Mouse (Mus musculus) embryonic facial prominence, embryonic 13.5 days (tissue): ENCODE results near the gene Oprm1. TPM values are rescaled to one million over a fixed set of nuclear protein-coding genes. Genes with fewer than 3 reads are reported as not detected.
A peak's percentile ranks its signal among the peaks of the same experiment; 100 is the strongest.

Experiments
- ATAC-seq: fragments of 200-750 bp; cut with Nextera tagmentation; 2 replicates; pipeline ENCODE4 v1.8.0; 2017; ENCODE audit warnings: low read depth; ENCODE audit not compliant: insufficient number of reproducible peaks, insufficient read depth, low FRiP score, low TSS enrichment
- H3K27ac ChIP-seq: fragments of 300-500 bp; sonication (generic); 2 replicates; pipeline ENCODE4 v1.5.1; 2015; ENCODE audit warnings: moderate library complexity, mild to moderate bottlenecking, inconsistent platforms
- H3K27me3 ChIP-seq: fragments of 300-500 bp; sonication (generic); 2 replicates; pipeline ENCODE4 v1.6.1; 2015; ENCODE audit warnings: mild to moderate bottlenecking, inconsistent platforms
- H3K36me3 ChIP-seq: fragments of 300-500 bp; sonication (generic); 2 replicates; pipeline ENCODE4 v1.6.1; 2015; ENCODE audit warnings: mild to moderate bottlenecking, inconsistent platforms
- H3K4me1 ChIP-seq: fragments of 300-500 bp; sonication (generic); 2 replicates; pipeline ENCODE4 v1.6.1; 2015; ENCODE audit warnings: inconsistent platforms
- H3K4me2 ChIP-seq: fragments of 300-500 bp; sonication (generic); 2 replicates; pipeline ENCODE4 v1.6.1; 2015; ENCODE audit warnings: moderate library complexity, mild to moderate bottlenecking, inconsistent platforms
- H3K4me3 ChIP-seq: fragments of 300-500 bp; sonication (generic); 2 replicates; pipeline ENCODE4 v1.5.1; 2015; ENCODE audit warnings: mild to moderate bottlenecking, inconsistent platforms
- H3K9ac ChIP-seq: fragments of 300-500 bp; sonication (generic); 2 replicates; pipeline ENCODE4 v1.6.1; 2015; ENCODE audit warnings: mild to moderate bottlenecking, inconsistent platforms
- H3K9me3 ChIP-seq: fragments of 300-500 bp; sonication (generic); 2 replicates; pipeline ENCODE4 v1.6.1; 2016; ENCODE audit warnings: inconsistent platforms
- WGBS: fragments of 180-500 bp; shearing (Covaris S2); methylation state at CpG from one replicate; pipeline ENCODE4 v1.1.7; 2015; ENCODE audit warnings: mixed read lengths; 5-methylcytosine and 5-hydroxymethylcytosine counted together
- polyA plus RNA-seq: library from polyadenylated mRNA; unstranded; fragments of >200 nt; fragmentation: Nextera tagmentation; extraction: Ambion mirVana; gene quantifications from 2 replicates; pipeline ENCODE4 v1.2.1, GENCODE M21; 2015

Oprm1 gene
- not detected in 2 replicates for polyA plus RNA-seq

- Histone ChIP-seq H3K9me3 (no peaks in the 10 kb centered on the region), H3K27ac (no peak within 1 kb of the TSS), H3K27me3 (no peaks in the 10 kb centered on the region), H3K4me3 (no peak within 1 kb of the TSS), H3K4me1 (no peaks in the 10 kb centered on the region), H3K9ac (no peak within 1 kb of the TSS), H3K36me3 (no peaks in the 10 kb centered on the region), H3K4me2 (no peak within 1 kb of the TSS)
- no peak for ATAC-seq
- 88% methylated on average over 3 of the region's 3 CpGs for WGBS
Measured at GRCm38 (mm10) chr10:6758206-6758605, at the start of gene Oprm1. TSS of gene Oprm1 (plus strand) at chr10:6758506.

GRCm38 (mm10) chr10:6717181-6717948 lies 40.9 kb upstream of the Oprm1 start:
- Histone ChIP-seq H3K9ac (no peak overlapping the region), H3K4me3 (no peak overlapping the region), H3K4me2 (no peak overlapping the region), H3K9me3 (no peaks in the 10 kb centered on the region), H3K4me1 (no peaks in the 10 kb centered on the region), H3K27me3 (no peaks in the 10 kb centered on the region), H3K27ac (no peak overlapping the region), H3K36me3 (no peaks in the 10 kb centered on the region)
- no peak for ATAC-seq
- 77% methylated on average over 4 of the region's 4 CpGs for WGBS

- no peak overlapping the region for H3K9ac ChIP-seq
- no peaks in the 10 kb centered on the region for H3K9me3 ChIP-seq
- no peaks in the 10 kb centered on the region for H3K4me1 ChIP-seq
- H3K4me2 ChIP-seq: no peak overlapping the region
- H3K36me3 ChIP-seq: no peaks in the 10 kb centered on the region
- no peak overlapping the region for H3K27ac ChIP-seq
- no peak for ATAC-seq
- no peak overlapping the region for H3K4me3 ChIP-seq
- no peaks in the 10 kb centered on the region for H3K27me3 ChIP-seq
- WGBS: 58% methylated on average over 1 of the region's 1 CpGs
Measured at GRCm38 (mm10) chr10:6723765-6724164, 34.5 kb upstream of the Oprm1 start.

GRCm38 (mm10) chr10:6728469-6728868 lies 29.8 kb upstream of the Oprm1 start:
- no peaks in the 10 kb centered on the region for H3K9me3 ChIP-seq

GRCm38 (mm10) chr10:6753375-6753774 lies 4.9 kb upstream of the Oprm1 start:
- Histone ChIP-seq H3K4me1 (no peaks in the 10 kb centered on the region), H3K27ac (no peak overlapping the region), H3K27me3 (no peaks in the 10 kb centered on the region), H3K4me3 (no peak overlapping the region), H3K9me3 (no peaks in the 10 kb centered on the region), H3K4me2 (no peak overlapping the region), H3K9ac (no peak overlapping the region), H3K36me3 (no peaks in the 10 kb centered on the region)
- 90% methylated on average over 5 of the region's 5 CpGs for WGBS
- no peak for ATAC-seq

More at GRCm38 (mm10) chr10:6728469-6728868, 29.8 kb upstream of the Oprm1 start:
- H3K9ac ChIP-seq: no peak overlapping the region
- no peaks in the 10 kb centered on the region for H3K36me3 ChIP-seq
- H3K4me1 ChIP-seq: no peaks in the 10 kb centered on the region
- no peaks in the 10 kb centered on the region for H3K27me3 ChIP-seq
- ATAC-seq: no peak
- H3K4me3 ChIP-seq: no peak overlapping the region
- H3K27ac ChIP-seq: no peak overlapping the region
- 92% methylated on average over 3 of the region's 3 CpGs for whole genome bisulfite sequencing
- no peak overlapping the region for H3K4me2 ChIP-seq

- Histone ChIP-seq H3K36me3 (no peaks in the 10 kb centered on the region), H3K4me3 (no peak within 1 kb of the TSS), H3K4me2 (no peak within 1 kb of the TSS), H3K27me3 (no peaks in the 10 kb centered on the region), H3K9me3 (no peaks in the 10 kb centered on the region), H3K9ac (no peak within 1 kb of the TSS), H3K27ac (no peak within 1 kb of the TSS), H3K4me1 (no peaks in the 10 kb centered on the region)
- 93% methylated on average over 2 of the region's 2 CpGs for WGBS
- ATAC-seq: no peak
Measured at GRCm38 (mm10) chr10:6761287-6761811, 3.0 kb downstream of the Oprm1 start, which contains the start of gene Gm10945. TSS of gene Gm10945 (minus strand) at chr10:6761761.

GRCm38 (mm10) chr10:6788517-6789237 lies 30.4 kb downstream of the Oprm1 start:
- peak; percentile 64; the same call in 1 of the 2 replicates for ATAC-seq
- Histone ChIP-seq H3K27ac (no peak overlapping the region), H3K4me3 (no peak overlapping the region), H3K4me1 (no peaks in the 10 kb centered on the region), H3K9ac (no peak overlapping the region), H3K27me3 (peaks cover 12% of the 10 kb centered on the region), H3K4me2 (no peak overlapping the region), H3K36me3 (no peaks in the 10 kb centered on the region), H3K9me3 (no peaks in the 10 kb centered on the region)
- 2% methylated on average over 25 of the region's 25 CpGs for WGBS

GRCm38 (mm10) chr10:6790226-6790625 lies 31.9 kb downstream of the Oprm1 start:
- Histone ChIP-seq H3K36me3 (no peaks in the 10 kb centered on the region), H3K27me3 (peaks cover 12% of the 10 kb centered on the region), H3K9ac (no peak overlapping the region), H3K4me3 (no peak overlapping the region), H3K9me3 (no peaks in the 10 kb centered on the region), H3K4me2 (no peak overlapping the region), H3K4me1 (no peaks in the 10 kb centered on the region), H3K27ac (no peak overlapping the region)
- no peak for ATAC-seq

GRCm38 (mm10) chr10:6820626-6821025 lies 62.3 kb downstream of the Oprm1 start:
- 19% methylated on average over 1 of the region's 1 CpGs for WGBS
- no peaks in the 10 kb centered on the region for H3K9me3 ChIP-seq
- H3K27ac ChIP-seq: no peak overlapping the region
- H3K4me1 ChIP-seq: no peaks in the 10 kb centered on the region
- H3K4me2 ChIP-seq: no peak overlapping the region
- no peak overlapping the region for H3K9ac ChIP-seq
- no peaks in the 10 kb centered on the region for H3K36me3 ChIP-seq
- no peaks in the 10 kb centered on the region for H3K27me3 ChIP-seq
- ATAC-seq: no peak
- no peak overlapping the region for H3K4me3 ChIP-seq

GRCm38 (mm10) chr10:6842225-6842624 lies 83.9 kb downstream of the Oprm1 start:
- WGBS: 55% methylated on average over 1 of the region's 1 CpGs
- H3K27ac ChIP-seq: no peak overlapping the region
- no peak for ATAC-seq

GRCm38 (mm10) chr10:6846283-6846682 lies 88.0 kb downstream of the Oprm1 start:
- no peak overlapping the region for H3K4me2 ChIP-seq
- no peak overlapping the region for H3K27ac ChIP-seq
- H3K4me3 ChIP-seq: no peak overlapping the region
- no peak overlapping the region for H3K9ac ChIP-seq
- no peaks in the 10 kb centered on the region for H3K36me3 ChIP-seq
- H3K9me3 ChIP-seq: no peaks in the 10 kb centered on the region
- 89% methylated on average over 1 of the region's 1 CpGs for WGBS
- H3K27me3 ChIP-seq: no peaks in the 10 kb centered on the region
- ATAC-seq: no peak
- H3K4me1 ChIP-seq: 0 out of 2 replicates have a peak, but pooled peaks cover 4% of the 10 kb centered on the region

More at GRCm38 (mm10) chr10:6842225-6842624, 83.9 kb downstream of the Oprm1 start:
- no peaks in the 10 kb centered on the region for H3K36me3 ChIP-seq
- no peaks in the 10 kb centered on the region for H3K27me3 ChIP-seq
- no peak overlapping the region for H3K4me2 ChIP-seq
- no peak overlapping the region for H3K9ac ChIP-seq
- H3K9me3 ChIP-seq: no peaks in the 10 kb centered on the region
- H3K4me3 ChIP-seq: no peak overlapping the region
- H3K4me1 ChIP-seq: no peaks in the 10 kb centered on the region
